Mouse (Mus musculus) retina, postnatal 7 days (tissue): ENCODE results near the gene T.
"Not testable (repeated sequence)": the region's sequence is repeated elsewhere in the genome, so short reads cannot be mapped to it uniquely, and the experiment has no call there.

ENCODE experiments used
- DNase-seq: peaks from one replicate; pipeline ENCODE4 v3.0.0-alpha.2; 2012; ENCODE audit warnings: low read depth, low spot score

The T gene

DNA sequence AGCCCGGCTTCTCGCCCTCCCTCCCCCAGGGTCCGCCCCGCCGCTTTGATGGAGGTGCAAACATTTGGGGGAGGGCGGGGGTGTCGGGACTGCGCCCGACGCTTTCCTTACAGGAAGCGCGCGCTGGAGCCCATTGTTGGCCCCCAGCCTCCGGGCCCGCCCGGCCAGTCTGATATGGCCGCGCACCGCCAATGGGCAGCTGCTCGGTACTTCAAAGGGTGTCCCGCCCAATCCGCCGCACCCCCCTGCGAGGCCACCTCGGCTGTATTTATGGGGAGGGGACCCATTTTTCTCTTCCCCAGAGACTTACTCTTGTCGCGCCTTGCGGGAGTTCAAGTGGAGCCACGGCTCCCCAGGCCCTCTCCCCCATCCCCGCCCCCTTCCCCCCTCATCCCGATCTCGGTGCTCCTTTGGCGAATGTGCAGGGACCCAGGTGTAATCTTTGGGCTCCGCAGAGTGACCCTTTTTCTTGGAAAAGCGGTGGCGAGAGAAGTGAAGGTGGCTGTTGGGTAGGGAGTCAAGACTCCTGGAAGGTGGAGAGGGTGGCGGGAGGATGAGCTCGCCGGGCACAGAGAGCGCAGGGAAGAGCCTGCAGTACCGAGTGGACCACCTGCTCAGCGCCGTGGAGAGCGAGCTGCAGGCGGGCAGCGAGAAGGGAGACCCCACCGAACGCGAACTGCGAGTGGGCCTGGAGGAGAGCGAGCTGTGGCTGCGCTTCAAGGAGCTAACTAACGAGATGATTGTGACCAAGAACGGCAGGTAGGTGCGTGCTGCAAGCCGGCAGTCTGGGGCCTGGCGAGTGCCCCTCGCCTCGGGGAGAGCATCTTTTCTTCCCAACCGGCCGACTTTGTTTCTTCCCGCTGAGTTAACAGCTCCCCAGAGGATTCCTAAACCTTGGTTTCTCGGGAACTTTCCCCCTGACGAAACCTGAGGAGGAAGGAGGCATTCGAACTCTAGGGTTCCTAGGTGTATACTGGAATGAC is at the start of gene T:
Gene T (plus strand): TSS at position 446 of the 983 bp plus-strand sequence.
- no peak for DNase-seq

DNA sequence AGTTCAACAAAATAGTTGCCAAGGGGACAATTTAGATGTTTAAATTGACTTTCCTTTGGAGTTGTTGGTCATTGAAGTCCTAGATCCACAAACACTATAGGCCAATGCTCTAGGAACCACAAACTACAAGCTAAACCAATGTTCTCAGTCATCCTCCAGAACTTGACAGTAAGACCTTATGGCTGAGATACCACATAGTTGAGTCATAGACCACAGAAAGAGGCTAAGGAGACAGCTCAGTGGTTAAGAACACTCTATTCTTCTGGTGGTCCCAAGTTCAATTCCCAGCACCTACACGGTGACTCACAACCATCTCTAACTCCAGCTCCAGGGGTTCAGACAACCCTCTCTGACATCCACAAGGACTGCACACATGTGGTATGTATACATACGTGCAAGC is 48.8 kb upstream of the T start:
- DNase-seq: no peak

DNA sequence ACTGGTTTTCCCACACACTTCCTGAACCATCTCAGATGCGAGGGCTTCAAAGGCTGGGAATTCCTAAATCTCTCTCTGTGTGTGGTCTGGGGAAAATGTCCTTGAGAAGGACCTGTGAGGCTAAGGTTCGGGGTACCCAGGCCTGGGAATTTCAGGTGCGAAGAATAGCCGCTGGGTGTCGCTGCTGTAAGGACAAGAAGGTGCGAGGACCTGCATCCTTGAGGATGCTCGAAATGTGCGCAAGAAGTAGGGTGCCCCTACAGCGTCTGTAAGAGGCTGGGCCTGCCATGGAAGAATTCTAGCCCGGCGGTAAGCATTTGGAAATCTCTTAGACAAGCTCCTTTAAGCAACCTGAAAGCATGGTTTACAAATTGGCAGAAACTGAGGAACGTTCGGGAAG is 45.8 kb upstream of the T start:
- DNase-seq: no peak

DNA sequence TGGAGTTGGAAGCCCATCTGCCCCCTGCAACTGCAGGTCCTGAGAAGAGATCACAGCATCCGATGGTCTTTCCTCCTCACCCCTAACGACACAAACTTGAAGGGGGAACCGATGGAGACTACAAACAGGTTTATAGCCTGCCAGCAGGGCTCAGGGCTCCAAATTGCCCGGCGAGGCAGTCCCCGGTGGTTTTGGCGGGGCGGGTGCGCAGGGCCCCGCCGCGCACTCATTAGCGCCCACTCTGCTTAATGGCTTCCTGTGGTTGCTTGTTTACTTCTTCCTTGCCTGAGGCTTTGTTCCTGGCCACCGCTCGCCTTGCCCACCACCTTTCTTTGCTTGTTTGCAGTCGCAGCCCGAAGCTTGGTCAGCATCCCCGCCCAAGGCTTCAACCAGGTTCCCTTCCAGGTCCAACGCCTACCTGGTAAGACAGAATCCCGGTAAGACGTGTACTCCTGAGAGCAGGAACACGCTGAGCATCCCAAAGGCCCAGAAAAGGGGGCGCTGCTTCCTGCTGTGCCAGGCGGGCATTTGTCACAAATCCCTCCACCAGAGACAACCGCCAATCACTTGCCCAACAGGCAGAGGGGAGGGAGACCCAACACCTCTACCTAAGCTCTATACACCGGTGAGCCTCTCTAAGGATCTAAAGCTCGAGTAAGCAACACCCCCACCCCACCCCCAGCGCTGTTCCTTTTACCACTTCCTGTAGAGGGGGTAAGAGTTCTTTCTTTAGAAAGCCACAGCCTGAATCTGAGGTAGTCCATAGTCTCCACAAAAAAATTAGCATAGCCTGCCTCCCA is 45.0 kb upstream of the T start:
- DNase-seq: no peak

DNA sequence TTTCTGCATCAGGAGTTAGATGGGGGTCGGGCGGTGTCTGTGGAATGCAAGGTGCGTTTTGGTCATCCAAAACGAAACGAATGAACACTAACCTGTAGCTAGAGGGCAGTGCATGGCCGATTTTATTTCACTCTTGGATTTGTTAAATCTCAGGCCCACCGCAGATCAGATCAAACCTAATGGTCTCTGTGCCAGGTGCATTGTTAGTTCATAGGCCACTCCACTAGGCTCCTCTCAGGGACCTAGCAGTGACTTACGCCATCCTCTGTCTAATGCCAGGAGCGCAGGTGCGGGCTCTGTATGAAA is 44.5 kb upstream of the T start:
- no peak for DNase-seq

DNA sequence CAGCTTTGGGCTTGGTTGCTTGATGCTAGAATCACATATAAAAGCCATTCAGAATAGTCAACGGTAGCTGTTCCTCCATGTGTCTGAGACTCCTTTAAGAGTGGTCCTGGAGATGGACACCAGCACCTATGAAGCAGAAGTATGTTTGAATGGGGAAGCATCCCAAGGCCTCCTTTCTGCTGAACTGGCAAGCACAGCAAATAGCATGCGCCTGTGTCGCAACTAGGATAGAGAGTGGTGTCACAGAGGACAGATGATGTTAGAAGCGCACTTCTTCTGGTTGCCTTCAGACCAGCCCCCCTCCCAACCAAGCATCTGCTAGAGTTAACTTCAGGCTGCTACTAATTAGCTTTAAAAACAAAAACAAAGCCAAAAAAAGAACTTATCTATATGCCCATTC is 43.7 kb upstream of the T start:
- no peak for DNase-seq

DNA sequence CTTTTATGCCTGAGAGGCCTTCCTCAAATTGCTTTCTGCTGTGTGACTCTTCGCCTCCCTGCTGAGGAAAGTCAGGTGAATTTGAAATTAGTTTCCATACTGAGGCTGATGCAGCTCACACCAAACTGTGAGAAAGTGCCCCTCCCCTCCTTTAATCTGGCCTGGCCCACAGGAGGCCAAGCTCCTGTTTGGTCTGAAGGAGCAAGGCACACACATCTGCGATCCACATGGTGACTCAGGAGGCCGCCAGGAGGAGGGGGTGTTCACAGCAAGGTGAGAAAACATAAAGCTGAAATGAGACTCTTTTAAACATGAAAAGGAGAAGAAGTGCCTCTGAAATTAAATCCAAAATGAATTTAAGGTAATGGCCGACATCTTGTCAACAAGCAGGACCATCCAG is 37.9 kb upstream of the T start:
- no peak for DNase-seq

DNA sequence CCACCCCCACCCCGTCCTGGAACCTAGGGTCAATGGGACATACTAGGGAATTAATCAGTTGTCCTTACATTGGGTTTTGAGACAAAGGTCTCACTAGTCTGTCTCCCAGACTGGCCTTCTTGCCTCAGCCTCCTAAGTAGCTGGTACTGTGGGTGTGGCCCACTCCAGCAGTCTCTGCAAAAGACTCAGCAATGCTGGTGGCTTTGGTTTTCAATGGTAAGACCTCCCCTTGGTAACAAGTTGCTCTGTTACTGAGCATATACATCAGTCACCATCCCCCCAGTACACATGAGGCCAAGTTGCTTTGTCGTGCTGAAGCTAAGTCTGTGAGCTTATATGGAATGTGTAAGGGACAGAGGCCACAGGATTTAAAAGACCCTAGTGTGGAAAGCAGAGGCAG is 36.3 kb upstream of the T start:
- DNase-seq: no peak

DNA sequence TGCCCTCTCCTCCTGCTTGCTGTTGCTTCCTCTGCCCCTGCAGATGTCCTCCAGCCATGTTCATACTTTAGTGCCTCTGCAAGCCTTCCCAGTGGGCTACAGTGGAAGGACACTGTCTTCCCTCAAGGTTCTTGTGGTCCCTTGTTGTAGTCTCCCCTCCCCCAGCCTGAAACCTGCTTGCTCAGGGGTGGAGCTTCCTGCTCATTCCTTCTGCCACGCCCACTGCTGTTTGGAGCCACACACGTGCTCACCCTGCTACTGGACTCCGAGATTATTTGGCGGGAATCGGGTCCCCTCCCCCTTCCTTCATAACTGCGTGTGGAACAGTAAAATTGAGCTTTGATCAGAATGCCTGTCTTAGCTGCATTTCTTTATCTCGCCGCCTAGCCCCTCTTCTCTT is 30.3 kb upstream of the T start:
- not testable (repeated sequence) for DNase-seq

DNA sequence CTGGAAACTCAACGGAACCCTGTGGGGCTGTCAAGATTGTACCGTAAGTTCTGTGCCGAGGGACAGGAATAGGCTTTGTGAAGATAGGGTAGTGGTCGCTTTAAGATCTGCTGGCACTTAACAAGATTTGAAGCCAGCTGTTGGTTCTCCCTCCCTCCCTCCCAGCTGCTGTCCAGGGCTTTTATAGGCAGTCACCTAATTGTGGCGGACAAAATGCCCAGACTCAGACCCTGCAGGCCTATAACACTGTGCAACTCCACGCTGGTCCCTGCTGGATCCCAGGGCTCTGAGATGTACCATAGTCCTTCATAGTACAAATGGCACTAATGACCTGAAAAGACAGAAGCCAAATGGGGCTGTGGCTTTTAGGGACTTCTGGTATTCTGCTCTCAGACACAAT is 27.9 kb upstream of the T start:
- no peak for DNase-seq

DNA sequence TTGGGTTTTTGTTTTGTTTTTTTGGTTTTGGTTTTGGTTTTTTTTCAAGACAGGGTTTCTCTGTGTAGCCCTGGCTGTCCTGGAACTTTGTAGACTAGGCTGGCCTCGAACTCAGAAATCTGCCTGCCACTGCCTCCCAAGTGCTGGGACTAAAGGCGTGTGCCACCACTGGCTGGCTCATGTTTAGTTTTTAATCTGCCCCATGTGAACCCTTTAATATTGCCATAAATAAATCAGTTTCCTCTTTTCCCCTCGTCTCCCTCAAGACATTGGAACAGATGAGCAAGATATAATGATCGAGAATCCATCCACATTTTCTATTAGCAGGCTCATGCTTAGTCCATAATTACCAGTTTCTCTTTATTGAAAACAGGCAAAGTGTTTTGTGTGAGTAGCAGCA is 26.2 kb upstream of the T start:
- not testable (repeated sequence) for DNase-seq

DNA sequence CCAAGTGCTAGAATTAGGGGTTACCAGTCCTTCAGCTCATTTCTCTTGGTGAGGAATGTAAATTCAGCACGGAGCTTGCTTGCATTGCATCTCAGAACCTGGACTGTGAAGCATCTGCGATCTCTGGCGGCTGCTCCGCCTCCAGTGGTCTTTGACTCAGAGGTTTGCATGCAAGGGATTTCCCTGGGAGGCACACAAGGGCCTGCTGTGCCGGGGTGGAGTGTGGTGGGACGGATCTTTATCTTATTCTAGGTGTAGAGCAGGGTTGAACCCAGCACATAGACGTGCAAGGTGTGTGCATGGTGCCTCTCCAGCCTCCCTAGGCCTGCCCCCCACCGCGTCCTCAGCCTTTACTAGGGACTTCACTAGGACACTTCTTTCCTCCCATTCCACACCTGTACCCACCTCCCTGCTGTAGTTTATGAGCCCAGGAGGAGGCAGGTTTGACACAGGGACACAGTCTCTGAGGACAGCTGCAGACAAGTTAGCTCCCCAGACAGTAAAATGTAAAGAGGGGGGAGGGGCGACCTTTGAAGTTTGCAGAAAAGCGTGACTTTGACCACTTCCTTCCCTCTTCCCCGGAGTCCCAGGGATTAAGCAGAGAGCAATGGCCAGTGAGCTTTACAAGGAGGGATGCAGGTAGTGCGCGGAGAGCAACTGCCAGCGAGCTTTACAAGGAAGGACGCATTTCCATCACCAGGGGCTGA is 25.5 kb upstream of the T start:
- DNase-seq: no peak

DNA sequence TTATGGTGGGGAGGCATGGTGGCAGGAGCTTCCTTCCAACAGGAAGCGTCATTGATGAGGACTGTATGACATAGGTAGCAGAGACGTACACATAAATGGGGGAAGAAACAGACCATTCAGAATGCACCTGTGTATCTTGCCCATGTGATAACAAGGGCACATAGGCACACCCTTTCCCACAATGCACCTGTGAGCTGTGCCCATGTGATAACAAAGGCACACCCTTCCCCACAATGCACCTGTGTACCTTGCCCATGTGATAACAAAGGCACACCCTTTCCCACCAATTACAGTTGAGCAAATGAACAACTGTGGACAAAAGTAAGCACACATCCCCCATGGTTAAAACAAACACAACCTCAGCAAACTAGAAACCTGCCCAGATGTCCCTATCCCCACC is 23.9 kb upstream of the T start:
- DNase-seq: no peak

DNA sequence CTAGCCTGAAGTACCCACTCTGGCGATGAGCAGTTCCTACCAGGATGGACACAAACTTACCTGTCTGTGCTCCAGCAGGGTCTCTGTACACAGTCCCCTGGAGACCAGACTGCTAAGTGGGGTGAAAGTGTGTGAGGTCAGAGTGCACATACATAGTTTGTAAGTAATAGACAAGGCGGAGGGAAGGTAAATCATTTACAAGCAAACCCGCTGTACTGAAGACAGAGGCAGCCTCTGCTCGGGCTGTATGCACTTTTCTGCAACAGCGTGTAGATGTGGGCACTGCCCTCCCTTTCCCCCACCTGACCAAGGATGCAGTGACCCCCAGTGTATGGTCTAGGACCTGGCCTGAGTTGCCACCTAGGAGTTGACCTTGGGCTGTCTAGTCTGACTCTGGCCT is 20.6 kb upstream of the T start:
- no peak for DNase-seq

DNA sequence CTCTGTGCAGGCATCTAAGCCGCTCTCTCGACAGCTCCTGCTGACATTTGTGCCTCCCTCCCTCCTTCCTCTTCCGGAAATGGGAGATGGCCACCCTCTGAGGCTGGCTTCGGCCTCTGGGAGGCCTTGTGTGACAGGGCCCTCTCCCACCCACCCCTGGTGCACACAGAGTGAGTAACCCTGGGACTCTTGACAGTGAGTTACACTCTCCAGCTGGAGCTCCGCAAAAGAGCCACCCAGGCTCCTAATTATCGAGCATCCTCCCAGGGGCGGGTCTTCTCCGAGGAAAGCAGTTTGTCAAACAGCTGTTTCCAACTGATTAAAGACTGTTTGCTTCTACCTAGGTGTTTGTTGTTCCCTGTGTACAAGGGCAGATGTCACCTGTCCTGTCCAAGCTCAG is 18.7 kb upstream of the T start:
- no peak for DNase-seq

DNA sequence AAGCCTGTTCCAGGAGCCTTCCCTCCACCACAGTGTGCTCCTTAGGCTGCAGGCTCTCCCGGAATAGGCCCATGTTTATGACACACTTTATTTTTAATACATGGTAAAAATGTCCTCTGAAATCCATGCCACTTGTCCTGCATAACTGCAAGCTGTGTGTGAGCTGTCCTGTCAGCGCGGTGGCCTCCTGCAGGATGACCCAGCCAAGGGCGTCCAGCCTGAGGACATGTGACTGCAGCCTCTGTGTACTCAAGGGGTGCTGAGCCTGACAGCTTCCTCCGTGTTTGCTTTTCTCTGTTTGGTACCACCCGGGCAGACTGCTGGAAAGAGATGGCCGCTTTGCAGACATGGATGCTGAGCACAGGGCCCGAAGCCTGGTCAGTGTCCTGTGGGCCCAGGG is 17.4 kb upstream of the T start:
- DNase-seq: no peak

DNA sequence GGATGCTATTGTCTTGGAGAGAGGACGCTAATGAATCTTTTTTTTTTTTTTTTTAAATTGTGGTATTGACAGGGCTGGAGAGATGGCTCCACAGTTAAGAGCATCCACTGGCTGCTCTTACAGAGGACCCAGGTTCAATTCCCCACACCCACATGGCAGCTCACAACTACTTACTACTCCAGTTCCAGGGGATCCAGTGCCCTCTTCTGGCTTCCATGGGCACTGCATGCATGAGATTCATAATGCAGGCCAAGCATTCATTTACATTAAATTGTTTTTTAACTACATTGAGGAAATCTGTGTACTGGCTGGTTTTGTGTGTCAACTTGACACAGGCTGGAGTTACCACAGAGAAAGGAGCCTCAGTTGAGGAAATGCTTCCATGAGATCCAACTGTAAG is 13.5 kb upstream of the T start:
- DNase-seq: no peak

DNA sequence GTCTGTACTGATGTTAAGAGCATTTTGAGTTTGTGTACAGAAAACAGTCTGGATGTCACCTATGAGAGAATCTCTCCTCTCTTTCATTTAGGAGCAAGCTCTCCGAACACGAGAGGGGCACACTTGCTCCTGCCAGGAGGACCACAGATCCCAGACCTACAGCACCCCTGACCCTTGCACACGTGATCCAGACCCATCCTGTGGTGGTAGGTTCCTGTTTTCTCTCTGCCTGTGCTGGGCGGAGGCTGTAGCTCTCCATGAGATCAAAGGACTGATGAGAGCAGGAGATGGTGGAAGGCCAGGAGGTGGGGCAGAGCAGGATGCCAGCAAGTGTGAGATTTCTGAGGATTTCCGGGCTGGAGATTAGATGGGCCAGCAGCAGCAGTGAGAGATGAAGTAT is 12.7 kb upstream of the T start:
- DNase-seq: no peak

DNA sequence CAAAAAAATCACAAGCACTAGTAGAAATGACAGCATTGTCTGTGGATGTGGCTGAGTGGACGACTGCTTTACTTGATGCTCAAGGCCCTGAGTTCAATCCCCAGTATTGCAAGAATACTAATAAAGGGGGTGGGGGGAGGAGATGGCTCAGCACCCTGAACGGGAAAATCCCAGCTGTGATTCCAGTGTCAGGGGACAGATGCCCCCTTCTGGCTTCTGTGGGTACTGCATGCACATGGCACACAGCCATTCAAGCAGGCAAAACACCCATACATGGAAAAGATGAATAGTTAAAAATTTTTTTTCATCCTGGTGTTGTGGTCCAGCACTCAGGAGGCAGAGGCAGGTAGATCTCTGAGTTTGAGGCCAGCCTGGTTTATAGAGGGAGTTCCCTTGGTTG is 10.9 kb upstream of the T start:
- no peak for DNase-seq

DNA sequence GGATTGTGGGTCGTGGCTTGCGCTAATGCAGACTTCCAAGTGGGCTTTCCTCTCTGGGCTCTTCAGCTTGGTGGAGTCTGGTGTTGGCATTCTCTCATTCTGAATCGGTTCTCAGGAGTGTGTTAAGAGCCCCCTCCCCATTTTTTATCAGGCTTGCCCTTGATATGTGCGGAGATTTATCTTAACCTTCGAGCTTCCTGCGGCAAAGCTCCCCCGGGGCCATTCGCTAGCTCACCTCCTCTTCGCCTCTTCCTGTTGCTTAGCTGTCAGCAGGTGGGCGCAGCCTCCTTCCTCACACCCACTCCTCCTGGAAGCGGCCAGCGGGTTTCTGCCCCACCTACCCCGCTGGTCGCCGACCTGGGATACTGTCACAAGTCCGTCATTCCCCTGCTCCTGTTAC is 4.8 kb upstream of the T start:
- no peak for DNase-seq

DNA sequence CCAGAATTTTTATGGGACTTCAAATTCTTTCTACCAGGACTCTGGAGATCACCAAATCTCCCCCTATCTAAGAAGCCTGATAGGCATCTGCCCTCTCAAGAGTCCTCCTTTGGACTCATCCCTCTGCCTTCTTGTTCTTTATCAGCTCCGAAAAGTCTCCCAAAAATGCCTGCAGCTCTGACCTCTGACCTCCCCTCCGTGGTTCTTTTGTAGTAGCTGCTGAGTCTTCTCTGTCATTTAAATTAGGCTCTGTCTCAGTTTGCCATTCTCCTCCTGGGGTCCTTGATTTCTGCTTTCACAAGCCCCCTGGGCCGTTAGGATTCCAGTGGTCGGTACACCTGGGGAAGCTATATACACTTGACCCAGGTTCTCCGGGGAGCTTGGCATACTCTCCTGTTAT is 4.3 kb upstream of the T start:
- no peak for DNase-seq

DNA sequence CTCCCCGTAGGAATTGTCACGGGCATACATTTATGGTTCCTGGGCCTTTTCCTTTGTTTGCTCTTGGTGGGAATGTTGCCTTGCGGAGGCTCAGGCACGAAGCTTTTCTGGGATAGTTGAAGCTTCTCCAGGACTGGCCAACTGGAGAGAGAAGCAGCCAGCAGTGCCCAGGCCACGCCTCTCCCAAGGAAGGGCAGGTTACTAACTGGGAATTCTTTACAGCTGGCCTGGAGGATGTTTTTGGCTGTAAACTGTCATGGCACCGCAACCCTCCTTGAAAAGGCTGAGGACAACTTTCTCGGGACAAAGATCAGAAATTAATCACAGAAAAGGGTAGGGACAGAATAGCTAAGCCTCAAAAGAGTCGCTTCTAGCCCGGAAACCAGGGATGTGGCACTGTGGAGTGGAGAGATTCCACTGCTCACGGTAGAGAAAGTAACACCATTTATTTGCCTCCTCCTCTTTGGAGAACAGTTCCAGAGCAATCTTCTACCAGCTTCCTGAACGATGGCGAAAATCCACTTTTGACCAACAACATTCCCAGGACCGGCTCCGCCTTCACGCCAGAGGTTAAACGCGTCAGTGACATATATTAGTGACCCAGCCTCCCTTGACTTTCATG is 1.9 kb upstream of the T start:
- no peak for DNase-seq
